Mouse (Mus musculus): ENCODE measurements around the gene Sbk2. TPM values are rescaled to one million over a fixed set of nuclear protein-coding genes. Genes with fewer than 3 reads are reported as not detected.
A peak's percentile ranks its signal among the peaks of the same experiment; 100 is the strongest.
"Not testable (repeated sequence)": the region's sequence is repeated elsewhere in the genome, so short reads cannot be mapped to it uniquely, and the experiment has no call there.

Gene Sbk2
- under 1 TPM in 1 of 2 experiments, not detected in 1; 0.31 TPM for total RNA-seq (2021)
- long read RNA-seq, experiment 1 = 0 reads
- long read RNA-seq, experiment 2 = 0 reads

- no peak within 1 kb of the TSS for H3K27ac ChIP-seq
- peak; percentile 91 for TF ChIP-seq CTCF (conservative IDR thresholded peaks at IDR 0.05)
- no peak within 1 kb of the TSS for H3K4me3 ChIP-seq
- peak; percentile 63 to 80 for DNase-seq (ENCODE audit: low spot score in 2 of 2)
Measured at GRCm38 (mm10) chr7:4964272-4964671, at the start of gene Sbk2. TSS of gene Sbk2 (minus strand) at chr7:4964406.

DNA sequence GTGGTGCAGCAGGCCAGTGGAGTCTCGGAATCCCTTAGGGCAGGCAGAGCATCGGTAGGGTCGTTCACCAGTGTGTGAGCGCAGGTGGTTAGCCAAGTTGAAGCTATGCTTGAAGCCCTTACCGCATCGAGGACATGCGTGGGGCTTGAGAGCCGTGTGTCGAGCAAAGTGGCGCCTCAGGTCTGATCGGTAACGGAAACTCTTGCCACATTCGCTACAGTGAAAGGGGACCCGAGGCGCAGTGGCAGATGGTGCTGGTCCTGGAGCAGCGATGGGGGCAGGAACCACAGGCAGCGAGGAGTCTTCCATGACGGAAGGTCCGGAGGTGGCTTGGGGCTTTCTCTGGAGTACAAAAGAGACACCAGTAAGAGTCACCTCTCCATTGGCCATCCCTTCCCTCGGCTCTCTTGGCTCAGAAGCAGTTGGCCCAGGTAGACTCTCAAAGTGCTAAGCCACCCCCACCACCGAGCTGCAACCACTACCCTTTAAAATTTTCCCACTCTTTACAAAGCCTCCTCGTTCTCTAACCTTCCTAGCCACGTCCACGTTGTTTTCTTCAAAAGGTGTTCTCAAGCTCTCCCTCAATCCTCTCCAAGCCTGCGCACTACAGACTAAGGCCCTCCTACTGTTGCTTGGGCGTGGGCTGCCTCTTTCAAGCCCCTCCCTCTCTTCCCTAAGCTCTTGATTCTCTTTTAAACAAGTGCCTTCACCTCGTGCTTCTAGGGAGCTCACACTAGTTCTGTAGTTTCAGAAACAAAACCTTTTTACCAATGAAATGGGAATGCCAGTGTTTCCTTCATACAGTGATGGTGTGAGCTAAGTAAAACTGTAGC lies 48.7 kb upstream of the Sbk2 start:
- no peak overlapping the region for H3K27ac ChIP-seq
- no peak overlapping the region for H3K4me3 ChIP-seq
- DNase-seq (ENCODE audit: low spot score in 2 of 2) = no peak
- TF ChIP-seq CTCF (conservative IDR thresholded peaks at IDR 0.05) = no peak

DNA sequence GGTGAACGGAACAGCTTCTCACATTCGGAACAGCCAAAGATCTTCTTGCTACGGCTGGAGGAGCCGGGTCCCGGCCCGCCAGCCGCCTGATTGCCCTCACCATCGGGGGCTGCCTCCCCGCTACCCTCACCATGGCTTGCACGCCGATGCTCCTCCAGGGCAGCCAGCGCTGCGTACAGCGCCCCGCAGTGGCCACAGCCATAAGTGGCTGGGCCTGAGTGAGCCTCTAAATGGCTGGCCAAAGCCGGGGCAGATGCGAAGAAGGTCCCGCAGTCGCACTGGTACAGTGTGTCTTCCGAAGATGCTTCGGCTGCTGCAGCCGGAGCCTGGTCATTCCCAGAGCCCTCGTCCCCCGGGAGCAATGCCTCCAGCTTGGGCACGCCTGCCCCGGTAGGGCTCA lies 44.0 kb upstream of the Sbk2 start:
- Histone ChIP-seq H3K4me3 (no peak overlapping the region), H3K27ac (no peak overlapping the region)
- no peak for DNase-seq (ENCODE audit: low spot score in 2 of 2)
- 0 out of 2 replicates have a peak, but pooled peaks have one; percentile 4 for TF ChIP-seq CTCF (conservative IDR thresholded peaks at IDR 0.05)

DNA sequence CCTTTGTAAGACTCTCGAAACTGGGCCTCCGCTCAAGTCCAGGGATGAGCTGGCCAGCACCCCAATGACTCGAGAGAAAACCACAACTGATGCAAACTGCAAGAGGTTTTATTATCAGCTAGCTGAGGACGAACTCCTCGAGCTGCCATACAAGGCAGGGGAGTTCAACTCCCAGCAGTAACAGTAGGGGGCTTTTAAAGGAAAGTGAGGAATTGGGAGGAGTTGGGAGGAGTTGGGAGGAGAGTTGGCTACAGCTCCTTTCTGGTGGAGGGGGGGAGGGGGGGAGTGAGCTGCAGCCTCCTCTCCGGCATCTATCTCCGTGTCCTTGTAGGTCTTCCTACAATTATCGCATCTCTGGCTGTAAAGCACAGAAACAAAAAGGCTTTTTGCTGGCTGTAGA lies 38.7 kb upstream of the Sbk2 start:
- H3K27ac ChIP-seq; DNase-seq (ENCODE audit: low spot score in 2 of 2); H3K4me3 ChIP-seq: not testable (repeated sequence)

- H3K27ac ChIP-seq = no peak overlapping the region
- no peak overlapping the region for H3K4me3 ChIP-seq
- no peak for DNase-seq (ENCODE audit: low spot score in 2 of 2)
Measured at GRCm38 (mm10) chr7:4999876-5000275, 35.7 kb upstream of the Sbk2 start.

DNA sequence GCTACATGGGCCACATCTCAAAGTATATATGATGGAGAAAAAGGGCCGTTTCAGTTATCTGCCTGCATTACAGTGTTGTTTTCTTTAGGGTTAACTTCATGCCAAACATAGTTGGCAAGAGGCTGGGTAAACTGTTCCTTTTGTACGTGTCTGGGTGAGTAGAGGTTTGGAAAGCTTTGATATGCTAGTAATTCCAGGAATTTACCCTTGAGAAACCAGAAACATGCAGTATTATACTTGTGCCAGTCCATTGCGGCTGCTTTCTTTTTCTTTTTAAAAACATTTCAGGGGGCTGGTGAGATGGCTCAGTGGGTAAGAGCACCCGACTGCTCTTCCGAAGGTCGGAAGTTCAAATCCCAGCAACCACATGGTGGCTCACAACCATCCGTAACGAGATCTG lies 32.7 kb upstream of the Sbk2 start:
- H3K4me3 ChIP-seq = peak overlapping the region; percentile 79
- DNase-seq (ENCODE audit: low spot score in 2 of 2) = no peak
- no peak; the same call in 1 of the 2 replicates for TF ChIP-seq CTCF (conservative IDR thresholded peaks at IDR 0.05)
- peak overlapping the region; percentile 94 for H3K27ac ChIP-seq

More at GRCm38 (mm10) chr7:4999876-5000275, 35.7 kb upstream of the Sbk2 start:
- TF ChIP-seq CTCF (conservative IDR thresholded peaks at IDR 0.05) = peak; percentile 75

GRCm38 (mm10) chr7:4996003-4996895 lies 32.0 kb upstream of the Sbk2 start, which contains the start of gene Zfp579:
TSS of gene Zfp579 (minus strand) at chr7:4996158.
- no peak for TF ChIP-seq CTCF (conservative IDR thresholded peaks at IDR 0.05)
- DNase-seq (ENCODE audit: low spot score in 2 of 2) = peak; percentile 92 to 98
- peak within 1 kb of the TSS; percentile 79 for H3K4me3 ChIP-seq
- H3K27ac ChIP-seq = peak within 1 kb of the TSS; percentile 94

GRCm38 (mm10) chr7:4995268-4996002 lies 31.2 kb upstream of the Sbk2 start:
- H3K4me3 ChIP-seq = peak overlapping the region; percentile 79
- no peak for TF ChIP-seq CTCF (conservative IDR thresholded peaks at IDR 0.05)
- DNase-seq (ENCODE audit: low spot score in 2 of 2) = no peak
- peak overlapping the region; percentile 94 for H3K27ac ChIP-seq

- no peak overlapping the region; the same call in 1 of the 2 replicates for H3K4me3 ChIP-seq
- H3K27ac ChIP-seq = no peak overlapping the region
- DNase-seq (ENCODE audit: low spot score in 2 of 2) = no peak
- no peak for TF ChIP-seq CTCF (conservative IDR thresholded peaks at IDR 0.05)
Measured at GRCm38 (mm10) chr7:4993999-4994788, 30.0 kb upstream of the Sbk2 start.

DNA sequence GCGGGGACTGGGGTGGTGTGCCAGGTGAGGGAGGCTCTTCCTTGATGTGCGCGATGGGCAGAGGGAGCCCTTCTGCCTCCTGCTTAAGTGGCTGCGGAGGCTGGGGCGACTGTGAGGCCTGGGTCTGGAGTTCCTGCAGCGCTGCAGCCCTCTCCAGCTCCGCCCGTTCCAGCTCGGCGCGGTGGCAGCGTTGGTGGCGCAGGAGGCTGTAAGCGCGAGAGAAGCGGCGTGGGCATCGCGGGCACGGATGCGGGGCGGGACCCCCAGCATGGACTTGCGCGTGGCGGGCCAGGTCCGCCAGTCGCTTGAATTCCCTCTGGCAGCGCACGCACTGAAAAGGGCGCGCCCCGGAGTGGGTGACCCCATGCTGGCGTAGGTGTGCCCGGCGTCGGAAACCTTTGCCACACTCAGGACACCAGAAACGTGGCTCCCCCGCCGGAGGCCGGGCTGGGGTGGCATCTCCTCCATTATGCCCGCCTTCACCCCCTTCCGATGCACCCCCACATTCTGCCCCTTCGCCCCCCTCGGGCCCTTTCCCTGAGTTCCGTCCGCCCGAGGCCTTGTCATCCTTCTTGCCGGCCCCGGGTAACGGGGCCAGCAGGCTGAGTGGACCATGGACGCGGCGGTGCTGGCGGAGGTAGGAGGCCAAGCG lies 29.3 kb upstream of the Sbk2 start:
- H3K4me3 ChIP-seq = no peak overlapping the region
- no peak for TF ChIP-seq CTCF (conservative IDR thresholded peaks at IDR 0.05)
- no peak for DNase-seq (ENCODE audit: low spot score in 2 of 2)
- no peak overlapping the region for H3K27ac ChIP-seq

DNA sequence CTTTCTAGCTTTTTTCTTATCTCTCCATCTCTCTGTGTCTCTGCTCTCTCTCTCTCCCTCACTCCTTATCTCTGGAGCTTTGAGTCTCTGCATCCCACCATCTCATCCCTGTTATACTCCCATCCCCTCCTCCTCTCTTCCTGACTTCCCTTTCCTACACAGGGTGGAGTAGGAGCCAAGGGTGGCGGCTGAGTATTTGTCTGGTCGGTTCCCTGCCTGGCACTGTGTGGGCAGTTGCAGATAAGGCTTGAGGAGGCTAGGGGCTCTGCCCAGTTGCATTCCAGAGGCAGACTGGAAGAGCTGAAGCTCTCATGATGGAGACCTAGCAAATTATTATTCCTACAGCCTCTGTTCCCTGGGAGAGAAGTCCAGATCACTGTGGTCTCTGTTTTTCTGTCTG lies 24.0 kb upstream of the Sbk2 start:
- no peak for DNase-seq (ENCODE audit: low spot score in 2 of 2)
- no peak overlapping the region for H3K4me3 ChIP-seq
- TF ChIP-seq CTCF (conservative IDR thresholded peaks at IDR 0.05) = no peak
- no peak overlapping the region for H3K27ac ChIP-seq
